Mouse (Mus musculus): ENCODE results near the gene Rpl39l. TPM values are rescaled to one million over a fixed set of nuclear protein-coding genes. Genes with fewer than 3 reads are reported as not detected.
"Not testable (repeated sequence)": the region's sequence is repeated elsewhere in the genome, so short reads cannot be mapped to it uniquely, and the experiment has no call there.

The Rpl39l gene
- polyA plus RNA-seq, 1 experiment from 2014 or later = not detected

- Histone ChIP-seq H3K27ac (replicated peaks; ENCODE audit: low read depth, low read length) (no peak overlapping the region), H3K4me1 (ENCODE audit: control insufficient read depth, insufficient read depth, low read length) (no peaks in the 10 kb centered on the region), H3K36me3 (replicated peaks; ENCODE audit: control insufficient read depth, insufficient read depth, low read depth, low read length) (no peaks in the 10 kb centered on the region), H3K4me2 (ENCODE audit: low read depth, low read length) (no peak overlapping the region), H3K9me3 (replicated peaks; ENCODE audit: control insufficient read depth, low read length) (no peaks in the 10 kb centered on the region), H3K4me3 (ENCODE audit: low read depth, low read length) (no peak overlapping the region), H3K27me3 (ENCODE audit: control insufficient read depth, insufficient read depth, low read length) (no peaks in the 10 kb centered on the region), H3K9ac (replicated peaks; ENCODE audit: low read length) (no peak overlapping the region)
- DNase-seq (ENCODE audit: low spot score) (no peak), ATAC-seq (replicated peaks; ENCODE audit: insufficient number of reproducible peaks, low FRiP score, low TSS enrichment, low read depth) (no peak)
- WGBS = 91% methylated on average over 3 of the region's 3 CpGs
These were observed 2.3 kb downstream of the Rpl39l start for GRCm38 (mm10) chr16:10172179-10172820.

GRCm38 (mm10) chr16:10187461-10187860, 17.4 kb downstream of the Rpl39l start:
- not testable (repeated sequence) for H3K9me3 ChIP-seq (replicated peaks; ENCODE audit: control insufficient read depth, low read length); ATAC-seq (replicated peaks; ENCODE audit: insufficient number of reproducible peaks, low FRiP score, low TSS enrichment, low read depth); H3K36me3 ChIP-seq (replicated peaks; ENCODE audit: control insufficient read depth, insufficient read depth, low read depth, low read length); H3K4me2 ChIP-seq (ENCODE audit: low read depth, low read length); H3K27me3 ChIP-seq (ENCODE audit: control insufficient read depth, insufficient read depth, low read length); H3K9ac ChIP-seq (replicated peaks; ENCODE audit: low read length); H3K27ac ChIP-seq (replicated peaks; ENCODE audit: low read depth, low read length); H3K4me1 ChIP-seq (ENCODE audit: control insufficient read depth, insufficient read depth, low read length); DNase-seq (ENCODE audit: low spot score); H3K4me3 ChIP-seq (ENCODE audit: low read depth, low read length)
- WGBS = 94% methylated on average over 10 of the region's 10 CpGs

GRCm38 (mm10) chr16:10192679-10193506, 22.9 kb downstream of the Rpl39l start, which contains the start of gene Atf7ip2:
TSS of gene Atf7ip2 (plus strand) at chr16:10192712.
- no peak within 1 kb of the TSS for H3K27ac ChIP-seq (replicated peaks; ENCODE audit: low read depth, low read length)
- whole genome bisulfite sequencing = under 1% methylated on average over 55 of the region's 63 CpGs
- peak within 1 kb of the TSS; percentile 59 for H3K4me3 ChIP-seq (ENCODE audit: low read depth, low read length)

GRCm38 (mm10) chr16:10208777-10209176, 38.8 kb downstream of the Rpl39l start:
- no peaks in the 10 kb centered on the region for H3K9me3 ChIP-seq (replicated peaks; ENCODE audit: control insufficient read depth, low read length)
- no peaks in the 10 kb centered on the region for H3K27me3 ChIP-seq (ENCODE audit: control insufficient read depth, insufficient read depth, low read length)
- no peak overlapping the region for H3K4me3 ChIP-seq (ENCODE audit: low read depth, low read length)
- no peaks in the 10 kb centered on the region for H3K4me1 ChIP-seq (ENCODE audit: control insufficient read depth, insufficient read depth, low read length)
- no peak for ATAC-seq (replicated peaks; ENCODE audit: insufficient number of reproducible peaks, low FRiP score, low TSS enrichment, low read depth)
- no peak overlapping the region for H3K9ac ChIP-seq (replicated peaks; ENCODE audit: low read length)
- 80% methylated on average over 1 of the region's 1 CpGs for WGBS
- H3K36me3 ChIP-seq (replicated peaks; ENCODE audit: control insufficient read depth, insufficient read depth, low read depth, low read length) = no peaks in the 10 kb centered on the region
- no peak overlapping the region for H3K4me2 ChIP-seq (ENCODE audit: low read depth, low read length)
- no peak for DNase-seq (ENCODE audit: low spot score)
- no peak overlapping the region for H3K27ac ChIP-seq (replicated peaks; ENCODE audit: low read depth, low read length)

More at GRCm38 (mm10) chr16:10192679-10193506, 22.9 kb downstream of the Rpl39l start, which contains the start of gene Atf7ip2:
- Histone ChIP-seq H3K9ac (replicated peaks; ENCODE audit: low read length) (peak within 1 kb of the TSS; percentile 63), H3K27me3 (ENCODE audit: control insufficient read depth, insufficient read depth, low read length) (no peaks in the 10 kb centered on the region), H3K4me2 (ENCODE audit: low read depth, low read length) (peak within 1 kb of the TSS; percentile 97), H3K4me1 (ENCODE audit: control insufficient read depth, insufficient read depth, low read length) (no peaks in the 10 kb centered on the region), H3K9me3 (replicated peaks; ENCODE audit: control insufficient read depth, low read length) (no peaks in the 10 kb centered on the region), H3K36me3 (replicated peaks; ENCODE audit: control insufficient read depth, insufficient read depth, low read depth, low read length) (no peaks in the 10 kb centered on the region)
- peak; percentile 100 for ATAC-seq (replicated peaks; ENCODE audit: insufficient number of reproducible peaks, low FRiP score, low TSS enrichment, low read depth)
- peak; percentile 93 for DNase-seq (ENCODE audit: low spot score)

- not testable (repeated sequence) for H3K4me2 ChIP-seq (ENCODE audit: low read depth, low read length); H3K4me3 ChIP-seq (ENCODE audit: low read depth, low read length); H3K36me3 ChIP-seq (replicated peaks; ENCODE audit: control insufficient read depth, insufficient read depth, low read depth, low read length); H3K9ac ChIP-seq (replicated peaks; ENCODE audit: low read length); ATAC-seq (replicated peaks; ENCODE audit: insufficient number of reproducible peaks, low FRiP score, low TSS enrichment, low read depth); H3K27ac ChIP-seq (replicated peaks; ENCODE audit: low read depth, low read length); H3K9me3 ChIP-seq (replicated peaks; ENCODE audit: control insufficient read depth, low read length); H3K4me1 ChIP-seq (ENCODE audit: control insufficient read depth, insufficient read depth, low read length); DNase-seq (ENCODE audit: low spot score); H3K27me3 ChIP-seq (ENCODE audit: control insufficient read depth, insufficient read depth, low read length)
- WGBS = 92% methylated on average over 1 of the region's 1 CpGs
These were observed 46.3 kb downstream of the Rpl39l start for GRCm38 (mm10) chr16:10216366-10216765.

GRCm38 (mm10) chr16:10217020-10217419, 47.0 kb downstream of the Rpl39l start:
- H3K4me2 ChIP-seq (ENCODE audit: low read depth, low read length); ATAC-seq (replicated peaks; ENCODE audit: insufficient number of reproducible peaks, low FRiP score, low TSS enrichment, low read depth): not testable (repeated sequence)

More at GRCm38 (mm10) chr16:10217020-10217419, 47.0 kb downstream of the Rpl39l start:
- H3K36me3 ChIP-seq (replicated peaks; ENCODE audit: control insufficient read depth, insufficient read depth, low read depth, low read length); H3K4me1 ChIP-seq (ENCODE audit: control insufficient read depth, insufficient read depth, low read length); H3K9ac ChIP-seq (replicated peaks; ENCODE audit: low read length); DNase-seq (ENCODE audit: low spot score); H3K27me3 ChIP-seq (ENCODE audit: control insufficient read depth, insufficient read depth, low read length); H3K9me3 ChIP-seq (replicated peaks; ENCODE audit: control insufficient read depth, low read length); H3K4me3 ChIP-seq (ENCODE audit: low read depth, low read length); H3K27ac ChIP-seq (replicated peaks; ENCODE audit: low read depth, low read length): not testable (repeated sequence)
- 85% methylated on average over 2 of the region's 2 CpGs for WGBS

Other genes with a start within 250 kb of the Rpl39l start
- gene Grin2a, start 174.7 kb upstream of the Rpl39l start, polyA plus RNA-seq (2014; fragmentation: Nextera tagmentation; extraction: Ambion mirVana) = 0.15 and 0.22 TPM in 2 replicates
- 1.6 and 2.3 TPM in 2 replicates for gene Atf7ip2, start 22.5 kb downstream of the Rpl39l start, polyA plus RNA-seq (2014; fragmentation: Nextera tagmentation; extraction: Ambion mirVana)
- gene Emp2, start 143.7 kb downstream of the Rpl39l start, polyA plus RNA-seq (2014; fragmentation: Nextera tagmentation; extraction: Ambion mirVana) = 4.8 and 5.0 TPM in 2 replicates
- 0.11 and 0.15 TPM in 2 replicates for gene Tekt5, start 225.3 kb downstream of the Rpl39l start, polyA plus RNA-seq (2014; fragmentation: Nextera tagmentation; extraction: Ambion mirVana)
- gene Nubp1, start 241.7 kb downstream of the Rpl39l start, polyA plus RNA-seq (2014; fragmentation: Nextera tagmentation; extraction: Ambion mirVana) = 75.0 and 75.6 TPM in 2 replicates